Mouse (Mus musculus) heart, adult 8-10 months (tissue): ENCODE data around the gene Gm14412. TPM values are rescaled to one million over a fixed set of nuclear protein-coding genes. Genes with fewer than 3 reads are reported as not detected.
"Not testable (repeated sequence)": the region's sequence is repeated elsewhere in the genome, so short reads cannot be mapped to it uniquely, and the experiment has no call there.

ENCODE experiments used
- DNase-seq: peaks from one replicate; pipeline ENCODE4 v3.0.0; 2022; ENCODE audit warnings: low spot score
- total RNA-seq, 4 experiments: library from RNA; stranded (reverse); gene quantifications; 2 replicates each; pipeline ENCODE4 v1.2.4; 2022

Gm14412 gene
- total RNA-seq, result 1 to 10 TPM; 1.3 to 1.9 (median 1.5) TPM

DNA sequence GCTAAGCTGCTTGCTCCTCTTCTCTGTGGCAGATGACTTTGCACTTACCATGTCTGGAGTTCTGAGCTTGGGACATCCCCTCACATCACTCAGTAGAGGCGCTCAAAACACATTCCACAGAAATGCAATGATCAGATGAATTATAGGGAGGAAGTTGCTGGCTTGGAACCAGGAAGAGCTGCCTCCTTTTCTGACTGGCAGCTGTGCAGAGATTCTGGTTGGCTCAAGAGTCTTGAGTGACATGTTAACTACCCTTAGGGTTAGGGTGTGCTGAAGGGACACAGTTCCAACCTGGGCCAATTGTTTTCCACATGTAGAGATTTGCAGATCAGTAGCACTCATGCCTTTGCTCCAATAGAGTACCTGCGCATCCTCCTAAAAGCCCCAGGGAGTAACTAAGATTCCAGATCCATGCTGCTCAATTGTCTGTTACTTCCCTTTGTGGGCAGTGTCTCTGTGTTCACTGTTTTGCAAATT lies at the start of gene Gm14412:
Gm14412 (minus strand) TSS at position 51 of the 477 bp plus-strand sequence.
- not testable (repeated sequence) for DNase-seq

GRCm38 (mm10) chr2:177329661-177330292 lies 5.7 kb upstream of the Gm14412 start:
- DNase-seq, result not testable (repeated sequence)

DNA sequence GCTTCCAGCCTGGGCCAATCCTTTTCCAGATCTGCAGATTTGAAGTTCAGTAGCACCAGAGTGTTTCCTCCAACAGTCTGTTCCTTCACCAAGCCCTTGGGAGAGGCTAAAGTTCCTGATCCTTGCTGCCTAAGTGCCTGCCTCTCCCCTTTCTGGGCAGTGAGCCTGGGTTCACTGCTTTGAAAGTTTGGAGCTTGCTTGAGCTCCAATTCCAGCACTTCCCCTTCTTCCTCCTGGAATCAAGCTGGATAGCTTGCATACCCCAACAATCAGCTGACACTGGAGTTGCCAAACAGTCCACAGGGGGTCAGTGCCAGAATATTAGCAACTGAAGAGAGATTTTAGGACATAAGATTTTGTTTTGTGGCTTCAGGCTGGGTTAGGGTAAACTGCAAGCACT lies 2.7 kb downstream of the Gm14412 start:
- peak; percentile 55 for DNase-seq

DNA sequence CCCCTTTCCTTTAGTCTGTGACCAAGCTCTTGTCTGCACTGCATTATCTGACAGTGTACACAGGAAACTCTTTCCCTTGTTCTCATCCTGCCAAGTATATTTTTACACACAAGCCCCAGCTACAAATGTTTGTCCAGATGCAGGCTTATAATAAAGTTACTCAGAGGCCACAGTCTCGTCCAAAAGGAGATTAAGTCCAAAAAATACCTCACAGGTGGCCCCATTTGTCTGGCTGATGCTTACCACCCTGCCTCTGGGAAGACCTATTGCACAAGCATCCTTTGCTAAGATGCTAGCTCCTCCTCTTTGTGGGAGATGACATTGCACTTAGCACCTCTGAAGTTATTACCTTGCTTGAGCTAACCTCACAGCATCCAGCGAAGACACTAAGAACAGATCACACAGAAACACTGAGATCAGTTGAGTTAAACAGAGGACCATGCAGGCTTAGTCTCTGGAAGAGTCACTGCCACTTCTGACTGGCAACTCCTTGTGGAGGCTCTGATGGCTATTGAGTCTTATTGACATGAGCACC lies 3.3 kb downstream of the Gm14412 start:
- peak; percentile 44 for DNase-seq

- DNase-seq, result no peak
Observed at GRCm38 (mm10) chr2:177318996-177319395, 5.1 kb downstream of the Gm14412 start.

- DNase-seq, result not testable (repeated sequence)
Observed at GRCm38 (mm10) chr2:177309627-177310026, 14.5 kb downstream of the Gm14412 start.

GRCm38 (mm10) chr2:177304980-177305379 lies 19.1 kb downstream of the Gm14412 start:
- DNase-seq, result not testable (repeated sequence)

DNA sequence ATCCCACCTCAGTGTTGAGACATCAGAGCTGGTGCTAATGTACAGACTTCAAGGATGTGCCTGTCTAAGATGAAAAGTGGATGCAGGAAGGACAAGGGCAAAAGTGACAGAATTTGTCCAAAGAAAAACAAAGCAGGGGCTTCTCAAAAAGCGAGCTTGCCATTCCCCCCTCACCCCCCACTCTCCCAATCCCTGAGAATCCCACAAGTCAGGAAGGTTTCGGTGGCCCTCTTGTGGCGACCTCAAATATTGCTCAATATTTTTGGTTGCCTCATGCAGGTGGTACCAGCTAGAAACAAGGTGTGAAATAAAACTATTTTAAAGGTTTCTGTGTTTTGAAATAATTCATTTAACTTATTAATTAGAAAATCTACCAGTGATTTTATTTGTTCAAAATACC lies 40.4 kb downstream of the Gm14412 start:
- DNase-seq, result not testable (repeated sequence)

DNA sequence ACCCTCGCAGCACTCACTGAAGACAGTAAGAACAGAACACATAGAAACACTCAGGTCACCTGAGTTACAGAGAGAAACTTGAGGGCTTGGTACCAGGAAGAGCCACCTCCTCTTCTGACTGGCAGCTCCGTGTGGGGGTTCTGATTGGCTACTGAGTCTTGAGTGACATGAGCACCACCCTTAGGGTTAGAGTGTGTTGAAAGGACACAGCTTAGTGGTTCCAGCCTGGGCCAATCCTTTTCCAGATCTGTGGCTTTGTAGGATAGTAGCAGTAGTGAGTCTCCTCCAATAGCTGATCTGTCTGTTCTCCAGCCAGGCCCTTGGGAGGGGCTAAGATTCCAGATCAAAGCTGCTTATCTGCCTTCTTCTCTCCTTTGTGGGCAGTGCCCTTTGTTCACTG lies 46.4 kb downstream of the Gm14412 start:
- not testable (repeated sequence) for DNase-seq

GRCm38 (mm10) chr2:177272237-177272636 lies 51.9 kb downstream of the Gm14412 start:
- DNase-seq, result not testable (repeated sequence)

GRCm38 (mm10) chr2:177266936-177267335 lies 57.2 kb downstream of the Gm14412 start, which contains the start of gene Gm14409:
Gene Gm14409, minus strand, starts transcription at chr2:177267036.
- not testable (repeated sequence) for DNase-seq

Other genes with a start within 250 kb of the Gm14412 start
- gene Gm14401, start 250.0 kb downstream of the Gm14412 start, total RNA-seq, result under 1 TPM; 0.29 to 0.72 (median 0.59) TPM
- 10 to 100 TPM; 23.8 to 44.6 (median 26.9) TPM for gene Gm14410, start 117.9 kb downstream of the Gm14412 start, total RNA-seq
- 1 to 10 TPM in 3 of 4 experiments, under 1 TPM in 1; 0.89 to 2.1 (median 1.7) TPM for gene Gm14409, start 57.3 kb downstream of the Gm14412 start, total RNA-seq
- gene Gm14418, start 74.0 kb upstream of the Gm14412 start, total RNA-seq, result 10 to 100 TPM; 16.2 to 18.2 (median 17.7) TPM
- 100 to 1,000 TPM; 568 to 760 (median 586) TPM for gene Zfp970, start 140.4 kb upstream of the Gm14412 start, total RNA-seq
- 100 to 1,000 TPM in 1 of 4 experiments, 10 to 100 TPM in 3; 76.9 to 109 (median 91.3) TPM for gene Gm14403, start 173.9 kb upstream of the Gm14412 start, total RNA-seq